Mouse (Mus musculus): ENCODE data around the gene Rgs6. TPM values are rescaled to one million over a fixed set of nuclear protein-coding genes. Genes with fewer than 3 reads are reported as not detected.

The Rgs6 gene
- polyA plus RNA-seq, 1 experiment from 2014 or later = 14.3 TPM

- Histone ChIP-seq H3K4me2 (no peak overlapping the region), H3K9me3 (replicated peaks; ENCODE audit: control insufficient read depth, low read length) (no peaks in the 10 kb centered on the region), H3K9ac (ENCODE audit: low read depth, low read length) (no peak overlapping the region), H3K36me3 (ENCODE audit: control insufficient read depth, insufficient read depth, low read length) (no peaks in the 10 kb centered on the region), H3K4me1 (ENCODE audit: control insufficient read depth, insufficient read depth, low read length) (peaks cover 10% of the 10 kb centered on the region; the same call in 1 of the 2 replicates), H3K27me3 (ENCODE audit: control insufficient read depth, insufficient read depth, low read length) (no peaks in the 10 kb centered on the region), H3K4me3 (ENCODE audit: low read depth, low read length) (no peak overlapping the region), H3K27ac (ENCODE audit: low read depth, low read length) (no peak overlapping the region)
- ATAC-seq (replicated peaks; ENCODE audit: insufficient number of reproducible peaks, low FRiP score, low TSS enrichment) = no peak
- WGBS (ENCODE audit: insufficient replicate concordance) = 63% methylated on average over 7 of the region's 7 CpGs
Measured at GRCm38 (mm10) chr12:83047710-83048109, 459.6 kb downstream of the Rgs6 start.

- no peak for ATAC-seq (replicated peaks; ENCODE audit: insufficient number of reproducible peaks, low FRiP score, low TSS enrichment)
- Histone ChIP-seq H3K4me1 (ENCODE audit: control insufficient read depth, insufficient read depth, low read length) (no peaks in the 10 kb centered on the region), H3K27me3 (ENCODE audit: control insufficient read depth, insufficient read depth, low read length) (no peaks in the 10 kb centered on the region), H3K4me3 (ENCODE audit: low read depth, low read length) (no peak overlapping the region), H3K36me3 (ENCODE audit: control insufficient read depth, insufficient read depth, low read length) (0 out of 2 replicates have a peak, but pooled peaks cover 2% of the 10 kb centered on the region), H3K9me3 (replicated peaks; ENCODE audit: control insufficient read depth, low read length) (no peaks in the 10 kb centered on the region; the same call in 1 of the 2 replicates), H3K27ac (ENCODE audit: low read depth, low read length) (no peak overlapping the region), H3K9ac (ENCODE audit: low read depth, low read length) (no peak overlapping the region), H3K4me2 (no peak overlapping the region)
- 67% methylated on average over 8 of the region's 8 CpGs for WGBS (ENCODE audit: insufficient replicate concordance)
Measured at GRCm38 (mm10) chr12:83050514-83050913, 462.4 kb downstream of the Rgs6 start.

DNA sequence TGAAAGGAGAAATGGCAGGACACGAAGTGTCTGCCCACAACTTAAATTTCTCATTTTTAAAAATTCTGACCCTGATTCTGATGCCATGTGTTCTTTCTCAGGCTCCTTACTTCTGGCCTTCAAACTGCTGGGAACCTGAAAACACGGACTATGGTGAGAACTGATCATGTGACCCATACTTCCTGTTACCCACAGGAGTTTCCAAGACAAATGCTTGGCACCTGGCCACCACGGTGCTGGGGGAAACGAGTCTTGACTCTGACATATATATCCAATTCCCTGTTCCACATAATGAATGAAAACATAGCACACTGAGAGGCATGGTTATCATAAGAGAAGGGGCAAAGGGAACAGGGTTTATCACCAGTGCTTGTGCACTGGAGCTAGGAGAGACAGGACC is 464.3 kb downstream of the Rgs6 start:
- no peak; the same call in 1 of the 2 replicates for ATAC-seq (replicated peaks; ENCODE audit: insufficient number of reproducible peaks, low FRiP score, low TSS enrichment)
- 0 out of 2 replicates have a peak, but pooled peaks cover 2% of the 10 kb centered on the region for H3K36me3 ChIP-seq (ENCODE audit: control insufficient read depth, insufficient read depth, low read length)
- H3K9me3 ChIP-seq (replicated peaks; ENCODE audit: control insufficient read depth, low read length) = no peaks in the 10 kb centered on the region; the same call in 1 of the 2 replicates
- H3K27me3 ChIP-seq (ENCODE audit: control insufficient read depth, insufficient read depth, low read length) = no peaks in the 10 kb centered on the region
- WGBS (ENCODE audit: insufficient replicate concordance) = 53% methylated on average over 4 of the region's 4 CpGs
- H3K4me1 ChIP-seq (ENCODE audit: control insufficient read depth, insufficient read depth, low read length) = no peaks in the 10 kb centered on the region
- no peak overlapping the region for H3K4me2 ChIP-seq
- no peak overlapping the region for H3K9ac ChIP-seq (ENCODE audit: low read depth, low read length)
- no peak overlapping the region for H3K27ac ChIP-seq (ENCODE audit: low read depth, low read length)
- no peak overlapping the region for H3K4me3 ChIP-seq (ENCODE audit: low read depth, low read length)

GRCm38 (mm10) chr12:83055690-83056089 is 467.6 kb downstream of the Rgs6 start:
- WGBS (ENCODE audit: insufficient replicate concordance) = 76% methylated on average over 5 of the region's 5 CpGs
- Histone ChIP-seq H3K27me3 (ENCODE audit: control insufficient read depth, insufficient read depth, low read length) (no peaks in the 10 kb centered on the region), H3K9me3 (replicated peaks; ENCODE audit: control insufficient read depth, low read length) (no peaks in the 10 kb centered on the region; the same call in 1 of the 2 replicates), H3K9ac (ENCODE audit: low read depth, low read length) (no peak overlapping the region), H3K36me3 (ENCODE audit: control insufficient read depth, insufficient read depth, low read length) (0 out of 2 replicates have a peak, but pooled peaks cover 2% of the 10 kb centered on the region), H3K4me1 (ENCODE audit: control insufficient read depth, insufficient read depth, low read length) (no peaks in the 10 kb centered on the region), H3K27ac (ENCODE audit: low read depth, low read length) (no peak overlapping the region), H3K4me3 (ENCODE audit: low read depth, low read length) (no peak overlapping the region), H3K4me2 (no peak overlapping the region)
- no peak for ATAC-seq (replicated peaks; ENCODE audit: insufficient number of reproducible peaks, low FRiP score, low TSS enrichment)

GRCm38 (mm10) chr12:83066426-83066825 is 478.3 kb downstream of the Rgs6 start:
- H3K36me3 ChIP-seq (ENCODE audit: control insufficient read depth, insufficient read depth, low read length) = no peaks in the 10 kb centered on the region
- no peak overlapping the region for H3K4me2 ChIP-seq
- H3K4me1 ChIP-seq (ENCODE audit: control insufficient read depth, insufficient read depth, low read length) = peaks cover 10% of the 10 kb centered on the region
- ATAC-seq (replicated peaks; ENCODE audit: insufficient number of reproducible peaks, low FRiP score, low TSS enrichment) = no peak
- 60% methylated on average over 6 of the region's 6 CpGs for WGBS (ENCODE audit: insufficient replicate concordance)
- no peak overlapping the region for H3K4me3 ChIP-seq (ENCODE audit: low read depth, low read length)
- no peaks in the 10 kb centered on the region for H3K27me3 ChIP-seq (ENCODE audit: control insufficient read depth, insufficient read depth, low read length)
- H3K9me3 ChIP-seq (replicated peaks; ENCODE audit: control insufficient read depth, low read length) = no peaks in the 10 kb centered on the region
- H3K9ac ChIP-seq (ENCODE audit: low read depth, low read length) = no peak overlapping the region
- H3K27ac ChIP-seq (ENCODE audit: low read depth, low read length) = no peak overlapping the region

DNA sequence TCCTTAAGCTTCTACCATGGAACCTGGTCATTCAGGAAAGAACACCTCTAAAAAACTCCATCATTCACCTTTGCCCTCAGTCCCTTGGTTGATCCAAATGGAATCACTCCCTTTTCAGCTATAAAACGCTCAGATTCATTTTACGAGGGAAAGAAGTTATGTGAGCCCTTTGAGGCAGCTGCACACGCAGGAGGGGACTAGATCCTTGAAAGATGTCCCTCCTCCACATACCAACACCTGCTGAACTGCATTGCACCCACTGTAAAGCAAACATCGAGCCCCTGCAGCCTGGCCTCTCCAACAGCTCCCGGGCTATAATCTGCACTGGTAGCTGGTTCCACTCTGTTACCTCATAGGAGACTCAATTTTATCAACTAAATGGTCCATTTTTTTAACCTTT is 482.8 kb downstream of the Rgs6 start:
- Histone ChIP-seq H3K9ac (ENCODE audit: low read depth, low read length) (0 out of 2 replicates have a peak overlapping the region, but pooled peaks have one; percentile 10), H3K27me3 (ENCODE audit: control insufficient read depth, insufficient read depth, low read length) (no peaks in the 10 kb centered on the region), H3K9me3 (replicated peaks; ENCODE audit: control insufficient read depth, low read length) (no peaks in the 10 kb centered on the region), H3K27ac (ENCODE audit: low read depth, low read length) (no peak overlapping the region), H3K4me2 (no peak overlapping the region), H3K4me3 (ENCODE audit: low read depth, low read length) (no peak overlapping the region), H3K4me1 (ENCODE audit: control insufficient read depth, insufficient read depth, low read length) (peaks cover 41% of the 10 kb centered on the region), H3K36me3 (ENCODE audit: control insufficient read depth, insufficient read depth, low read length) (no peaks in the 10 kb centered on the region)
- ATAC-seq (replicated peaks; ENCODE audit: insufficient number of reproducible peaks, low FRiP score, low TSS enrichment) = no peak
- 53% methylated on average over 5 of the region's 5 CpGs for WGBS (ENCODE audit: insufficient replicate concordance)

GRCm38 (mm10) chr12:83072181-83072887 is 484.2 kb downstream of the Rgs6 start:
- H3K4me2 ChIP-seq = peak overlapping the region; percentile 43
- H3K9me3 ChIP-seq (replicated peaks; ENCODE audit: control insufficient read depth, low read length) = no peaks in the 10 kb centered on the region
- H3K4me1 ChIP-seq (ENCODE audit: control insufficient read depth, insufficient read depth, low read length) = peaks cover 41% of the 10 kb centered on the region
- peak overlapping the region; percentile 96 for H3K27ac ChIP-seq (ENCODE audit: low read depth, low read length)
- H3K36me3 ChIP-seq (ENCODE audit: control insufficient read depth, insufficient read depth, low read length) = no peaks in the 10 kb centered on the region
- peak overlapping the region; percentile 49 for H3K9ac ChIP-seq (ENCODE audit: low read depth, low read length)
- under 1% methylated on average over 3 of the region's 3 CpGs for WGBS (ENCODE audit: insufficient replicate concordance)
- no peaks in the 10 kb centered on the region for H3K27me3 ChIP-seq (ENCODE audit: control insufficient read depth, insufficient read depth, low read length)
- no peak overlapping the region for H3K4me3 ChIP-seq (ENCODE audit: low read depth, low read length)
- ATAC-seq (replicated peaks; ENCODE audit: insufficient number of reproducible peaks, low FRiP score, low TSS enrichment) = peak; percentile 37; the same call in 1 of the 2 replicates

DNA sequence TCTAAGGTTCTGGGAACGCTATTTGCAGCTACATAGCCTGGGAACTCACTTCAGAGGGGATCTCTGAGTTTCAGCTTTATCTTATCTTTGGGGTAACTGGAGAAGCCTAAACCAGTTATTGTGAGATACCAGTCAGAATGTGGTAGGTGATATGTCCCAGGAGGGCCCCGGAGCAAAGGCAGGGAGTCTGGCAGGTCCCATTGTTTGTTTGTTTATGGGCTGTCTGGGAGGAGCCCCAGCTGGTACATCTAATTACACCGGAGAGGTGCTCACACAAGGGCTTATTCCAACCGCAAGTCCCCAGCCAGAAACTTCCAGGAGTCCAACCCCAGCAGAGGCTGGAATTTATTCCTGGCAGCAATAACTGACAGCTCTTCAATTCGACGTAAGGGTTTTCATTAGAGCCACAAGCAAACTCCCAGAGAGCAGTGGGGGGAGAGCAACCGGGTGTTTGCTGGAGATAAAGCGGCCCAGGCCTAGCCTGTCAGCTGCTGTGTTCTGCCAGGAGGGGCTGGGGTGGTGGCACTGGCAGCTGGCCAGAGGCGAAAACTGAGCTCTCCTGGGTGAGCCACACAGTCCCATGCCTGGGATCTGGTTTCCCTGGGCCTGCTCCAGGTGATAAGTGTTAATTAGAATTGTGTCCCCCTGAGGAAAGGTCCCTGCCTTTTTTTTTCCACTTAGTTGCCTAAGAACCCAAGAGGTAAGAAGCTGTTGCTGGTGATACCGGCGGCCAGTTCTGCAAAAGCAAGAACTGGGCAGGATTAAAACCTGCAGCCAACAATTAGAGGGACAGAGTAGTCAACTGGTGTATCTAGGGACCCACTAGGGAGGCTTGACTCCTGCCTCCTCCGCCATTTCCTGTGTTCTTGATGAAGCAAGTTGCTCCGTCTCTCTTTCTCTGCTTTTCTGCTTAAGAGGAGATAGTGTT is 485.1 kb downstream of the Rgs6 start:
- Histone ChIP-seq H3K27me3 (ENCODE audit: control insufficient read depth, insufficient read depth, low read length) (no peaks in the 10 kb centered on the region), H3K9ac (ENCODE audit: low read depth, low read length) (peak overlapping the region; percentile 55), H3K27ac (ENCODE audit: low read depth, low read length) (peak overlapping the region; percentile 96), H3K36me3 (ENCODE audit: control insufficient read depth, insufficient read depth, low read length) (no peaks in the 10 kb centered on the region), H3K4me3 (ENCODE audit: low read depth, low read length) (no peak overlapping the region), H3K4me1 (ENCODE audit: control insufficient read depth, insufficient read depth, low read length) (peaks cover 41% of the 10 kb centered on the region), H3K9me3 (replicated peaks; ENCODE audit: control insufficient read depth, low read length) (no peaks in the 10 kb centered on the region), H3K4me2 (peak overlapping the region; percentile 43)
- 6% methylated on average over 13 of the region's 13 CpGs for WGBS (ENCODE audit: insufficient replicate concordance)
- peak; percentile 98 for ATAC-seq (replicated peaks; ENCODE audit: insufficient number of reproducible peaks, low FRiP score, low TSS enrichment)
